Mouse (Mus musculus): ENCODE results near the gene Fam57b. TPM values are rescaled to one million over a fixed set of nuclear protein-coding genes. Genes with fewer than 3 reads are reported as not detected.

Gene Fam57b
- total RNA-seq, 2 experiments from 2014 or later = 165 to 167 TPM

GRCm38 (mm10) chr7:126862147-126862784, 64.8 kb downstream of the Fam57b start, which contains the start of gene Ino80e:
Ino80e (minus strand) TSS chr7:126862377.
- intact Hi-C loops (cut with DNase I) = no loop called here
- DNase-seq = peak; percentile 98

- DNase-seq = no peak
- intact Hi-C loops (cut with DNase I) = no loop called here
Observed at GRCm38 (mm10) chr7:126863791-126864190, 66.3 kb downstream of the Fam57b start.

- no peak for DNase-seq
- intact Hi-C loops (cut with DNase I) = no loop called here
Observed at GRCm38 (mm10) chr7:126867534-126867933, 70.1 kb downstream of the Fam57b start.

DNA sequence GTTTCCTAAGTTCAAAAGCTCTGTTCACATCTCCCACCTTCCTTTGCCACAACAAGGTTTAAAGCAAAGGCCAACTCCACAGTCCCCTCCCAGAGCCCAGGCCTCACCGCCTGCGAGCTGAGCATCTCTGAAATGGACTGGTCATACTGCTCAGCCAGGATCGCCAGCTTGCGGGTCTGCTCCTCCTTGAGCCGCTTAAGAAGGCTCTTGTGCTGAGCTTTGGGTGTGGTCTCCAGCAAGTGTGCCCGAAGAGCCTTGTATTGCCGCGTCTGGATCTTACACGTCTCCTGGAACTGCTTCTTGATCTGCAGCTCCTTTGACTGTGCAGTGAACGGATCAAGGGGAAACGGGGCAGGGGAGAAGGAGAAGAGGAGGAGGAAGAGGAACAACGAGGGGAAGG, 70.5 kb downstream of the Fam57b start:
- intact Hi-C loops (cut with DNase I) = no loop called here

GRCm38 (mm10) chr7:126869780-126870519, 72.5 kb downstream of the Fam57b start:
- intact Hi-C loops (cut with DNase I) = no loop called here
- DNase-seq = no peak

More for the DNA sequence above, 70.5 kb downstream of the Fam57b start:
- DNase-seq = no peak

GRCm38 (mm10) chr7:126870520-126870891, 73.0 kb downstream of the Fam57b start:
- intact Hi-C loops (cut with DNase I) = no loop called here
- no peak for DNase-seq

GRCm38 (mm10) chr7:126877239-126877638, 79.8 kb downstream of the Fam57b start:
- no peak for DNase-seq
- intact Hi-C loops (cut with DNase I) = no loop called here

Other genes starting within 250 kb of the Fam57b start
- 100 to 1,000 TPM; 212 to 226 TPM for gene Eif3c, start 231.3 kb upstream of the Fam57b start, total RNA-seq (2021)
- gene Apobr, start 212.7 kb upstream of the Fam57b start, total RNA-seq (2021) = under 1 TPM; 0.30 to 0.58 TPM
- 10 to 100 TPM; 26.5 to 32.0 TPM for gene Cln3, start 211.9 kb upstream of the Fam57b start, total RNA-seq (2021)
- not detected for gene Il27, start 202.7 kb upstream of the Fam57b start, total RNA-seq (2021)
- 1 to 10 TPM; 6.6 to 7.0 TPM for gene Nupr1, start 166.8 kb upstream of the Fam57b start, total RNA-seq (2021)
- gene Sgf29, start 148.4 kb upstream of the Fam57b start, total RNA-seq (2021) = 10 to 100 TPM; 49.9 to 53.0 TPM
- 1 to 10 TPM; 2.9 to 3.1 TPM for gene Sult1a1, start 121.2 kb upstream of the Fam57b start, total RNA-seq (2021)
- gene Bola2, start 102.3 kb upstream of the Fam57b start, total RNA-seq (2021) = 100 to 1,000 TPM; 107 to 115 TPM
- gene Slx1b, start 101.9 kb upstream of the Fam57b start, total RNA-seq (2021) = 10 to 100 TPM; 25.4 to 26.5 TPM
- 100 to 1,000 TPM; 137 to 143 TPM for gene Coro1a, start 89.9 kb upstream of the Fam57b start, total RNA-seq (2021)
- gene Mapk3, start 38.1 kb upstream of the Fam57b start, total RNA-seq (2021) = 100 to 1,000 TPM; 196 to 202 TPM
- 1 to 10 TPM; 5.2 to 5.5 TPM for gene Gdpd3, start 31.3 kb upstream of the Fam57b start, total RNA-seq (2021)
- 100 to 1,000 TPM; 110 to 113 TPM for gene Ypel3, start 20.7 kb upstream of the Fam57b start, total RNA-seq (2021)
- gene Tbx6, start 16.2 kb upstream of the Fam57b start, total RNA-seq (2021) = under 1 TPM; 0.40 to 0.58 TPM
- gene Ppp4c, start 5.2 kb upstream of the Fam57b start, total RNA-seq (2021) = 10 to 100 TPM; 71.1 to 79.7 TPM
- gene 4930451I11Rik, start 34.0 kb downstream of the Fam57b start, total RNA-seq (2021) = not detected
- 10 to 100 TPM; 74.3 to 84.4 TPM for gene Doc2a, start 49.7 kb downstream of the Fam57b start, total RNA-seq (2021)
- gene Hirip3, start 64.3 kb downstream of the Fam57b start, total RNA-seq (2021) = 10 to 100 TPM; 31.5 to 41.2 TPM
- gene Ino80e, start 64.7 kb downstream of the Fam57b start, total RNA-seq (2021) = 10 to 100 TPM; 61.7 to 65.2 TPM
- 100 to 1,000 TPM; 158 to 165 TPM for gene Taok2, start 87.0 kb downstream of the Fam57b start, total RNA-seq (2021)
- gene Tmem219, start 125.2 kb downstream of the Fam57b start, total RNA-seq (2021) = 10 to 100 TPM; 19.4 to 20.8 TPM
- gene Kctd13, start 131.2 kb downstream of the Fam57b start, total RNA-seq (2021) = 100 to 1,000 TPM; 151 to 167 TPM
- gene Asphd1, start 151.9 kb downstream of the Fam57b start, total RNA-seq (2021) = 10 to 100 TPM; 26.5 to 31.9 TPM
- gene Sez6l2, start 152.9 kb downstream of the Fam57b start, total RNA-seq (2021) = 100 to 1,000 TPM; 214 to 235 TPM
- gene Cdipt, start 178.2 kb downstream of the Fam57b start, total RNA-seq (2021) = 100 to 1,000 TPM in 1 of 2 experiments, 10 to 100 TPM in 1; 92.7 to 104 TPM
- not detected for gene Cdiptos, start 178.4 kb downstream of the Fam57b start, total RNA-seq (2021)
- gene Mvp, start 217.0 kb downstream of the Fam57b start, total RNA-seq (2021) = 1 to 10 TPM; 5.4 to 6.0 TPM
- gene Pagr1b, start 218.8 kb downstream of the Fam57b start, total RNA-seq (2021) = 1 to 10 TPM in 1 of 2 experiments, not detected in 1; 1.6 TPM
- gene Pagr1a, start 219.7 kb downstream of the Fam57b start, total RNA-seq (2021) = 10 to 100 TPM; 10.2 to 15.4 TPM
- gene Gm42742, start 223.4 kb downstream of the Fam57b start, total RNA-seq (2021) = 10 to 100 TPM; 36.7 to 48.6 TPM
- 100 to 1,000 TPM; 132 to 136 TPM for gene Prrt2, start 223.5 kb downstream of the Fam57b start, total RNA-seq (2021)
- 100 to 1,000 TPM; 322 to 334 TPM for gene Maz, start 229.4 kb downstream of the Fam57b start, total RNA-seq (2021)
- 10 to 100 TPM; 10.4 to 12.5 TPM for gene Kif22, start 244.8 kb downstream of the Fam57b start, total RNA-seq (2021)